Mouse (Mus musculus): ENCODE measurements around the gene Zfp740.

DNA sequence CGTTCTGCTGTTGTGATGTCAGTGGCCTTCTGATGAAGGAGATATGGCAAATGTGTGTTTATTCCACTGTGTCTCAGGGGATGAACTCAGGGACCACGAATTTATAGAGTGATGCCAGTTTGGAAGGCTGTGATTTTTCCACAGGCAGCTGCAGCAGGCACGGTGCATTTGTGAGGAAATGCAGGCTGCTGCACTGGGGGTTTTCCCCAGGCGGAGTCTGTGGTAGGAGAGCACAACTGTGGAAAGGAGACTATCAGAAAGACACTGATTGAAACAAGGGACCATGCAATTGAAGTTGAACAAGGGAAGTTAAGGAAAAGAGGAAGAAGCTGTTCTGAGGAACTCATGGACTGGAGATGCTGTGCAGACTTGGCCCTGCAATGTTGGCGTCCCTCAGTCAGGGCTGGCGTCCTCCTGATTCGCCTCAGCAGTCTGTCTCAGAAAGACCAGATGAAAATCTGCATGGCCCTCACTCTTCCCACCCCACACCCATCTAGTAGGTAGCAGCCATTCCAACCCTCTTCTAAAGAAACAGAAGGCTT, 10.7 kb upstream of the Zfp740 start:
- TF ChIP-seq CTCF (IDR thresholded peaks at IDR 0.05; ENCODE audit: low read depth) (no peak), EP300 (IDR thresholded peaks at IDR 0.05; ENCODE audit: low read depth) (no peak)
